Mouse (Mus musculus) liver, adult 2 months (tissue): ENCODE data around the gene Gm49405. TPM values are rescaled to one million over a fixed set of nuclear protein-coding genes. Genes with fewer than 3 reads are reported as not detected.

ENCODE experiments used
- DNase-seq: peaks from one replicate; pipeline ENCODE4 v3.0.0-alpha.2; 2011; ENCODE audit warnings: low read depth, low spot score; ENCODE audit errors: extremely low read depth
- H3K27ac ChIP-seq: fragments of 200-500 bp; replicated peaks from 2 replicates; pipeline ENCODE4 v1.5.1; 2012; ENCODE audit warnings: low read depth, mild to moderate bottlenecking, control low read depth, inconsistent platforms, low read length; ENCODE audit not compliant: insufficient read depth
- H3K27me3 ChIP-seq: fragments of 200-500 bp; 2 replicates; pipeline ENCODE4 v1.6.1; 2012; ENCODE audit warnings: mild to moderate bottlenecking, moderate library complexity, low read length, inconsistent platforms; ENCODE audit not compliant: control insufficient read depth, insufficient read depth
- H3K36me3 ChIP-seq: fragments of 200-500 bp; 2 replicates; pipeline ENCODE4 v1.6.1; 2012; ENCODE audit warnings: low read length, inconsistent platforms; ENCODE audit not compliant: control insufficient read depth, insufficient read depth
- H3K4me1 ChIP-seq: fragments of 200-500 bp; 2 replicates; pipeline ENCODE4 v1.6.1; 2011; ENCODE audit warnings: low read length; ENCODE audit not compliant: control insufficient read depth, insufficient read depth
- H3K4me3 ChIP-seq: fragments of 200-500 bp; 2 replicates; pipeline ENCODE4 v1.5.1; 2011; ENCODE audit warnings: low read depth, mild to moderate bottlenecking, control low read depth, low read length, moderate library complexity; ENCODE audit not compliant: insufficient read depth
- H3K79me2 ChIP-seq: fragments of 200-500 bp; 2 replicates; pipeline ENCODE4 v1.6.1; 2012; ENCODE audit warnings: inconsistent platforms, mild to moderate bottlenecking, low read length, moderate library complexity; ENCODE audit not compliant: control insufficient read depth, insufficient read depth
- H3K9ac ChIP-seq: fragments of 200-500 bp; 2 replicates; pipeline ENCODE4 v1.6.1; 2012; ENCODE audit warnings: low read depth, mild to moderate bottlenecking, control low read depth, inconsistent platforms, low read length
- CTCF ChIP-seq: fragments of 200-500 bp; IDR thresholded peaks from 2 replicates; pipeline ENCODE4 v1.5.1; 2011; ENCODE audit warnings: low read depth, low read length, control low read depth
- POLR2A ChIP-seq: fragments of 200-500 bp; IDR thresholded peaks from 2 replicates; pipeline ENCODE4 v1.6.1; 2011; ENCODE audit warnings: low read length, control low read depth; ENCODE audit not compliant: insufficient read depth; ENCODE audit errors: extremely low read depth
- WGBS: fragments of 180-500 bp; shearing (Covaris S2); methylation state at CpG from one replicate; pipeline ENCODE4 v1.1.7; 2018; 5-methylcytosine and 5-hydroxymethylcytosine counted together
- polyA plus RNA-seq: library from polyadenylated mRNA; depleted of rRNA; stranded (reverse); fragments of >200 nt; gene quantifications from 2 replicates; pipeline ENCODE4 v1.2.3, GENCODE M21; 2012
- total RNA-seq: library from RNA; depleted of rRNA; stranded (reverse); fragments of >200 nt; gene quantifications from 2 replicates; pipeline ENCODE4 v1.2.3, GENCODE M21; 2014

The Gm49405 gene
- total and polyA plus RNA-seq, 2 experiments = 0.92 to 1.1 TPM

DNA sequence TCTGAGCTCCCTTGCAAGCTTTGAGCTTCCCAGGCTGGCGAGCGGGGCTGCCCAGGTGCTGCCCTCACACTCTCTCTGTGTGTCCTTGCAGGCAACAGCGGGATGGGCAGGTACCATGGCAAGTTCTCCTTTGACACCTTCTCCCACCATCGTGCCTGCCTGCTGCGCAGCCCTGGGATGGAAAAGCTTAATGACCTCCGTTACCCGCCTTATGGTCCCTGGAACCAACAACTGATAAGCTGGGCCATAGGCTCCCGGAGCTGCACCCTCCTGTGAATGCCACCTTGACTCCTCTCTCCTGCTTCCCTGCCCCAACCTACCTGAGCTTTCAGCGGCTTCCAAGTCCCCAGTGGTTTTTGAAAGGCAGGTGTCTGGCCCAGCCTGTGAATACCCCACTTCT lies 19.5 kb upstream of the Gm49405 start:
- Histone ChIP-seq H3K27me3 (no peaks in the 10 kb centered on the region), H3K27ac (no peak overlapping the region), H3K36me3 (no peaks in the 10 kb centered on the region), H3K4me3 (no peak overlapping the region), H3K4me1 (peaks cover 16% of the 10 kb centered on the region), H3K79me2 (no peaks in the 10 kb centered on the region), H3K9ac (no peak overlapping the region)
- no peak for DNase-seq
- 89% methylated on average over 9 of the region's 9 CpGs for WGBS
- no peak for TF ChIP-seq POLR2A
- no peak for TF ChIP-seq CTCF

DNA sequence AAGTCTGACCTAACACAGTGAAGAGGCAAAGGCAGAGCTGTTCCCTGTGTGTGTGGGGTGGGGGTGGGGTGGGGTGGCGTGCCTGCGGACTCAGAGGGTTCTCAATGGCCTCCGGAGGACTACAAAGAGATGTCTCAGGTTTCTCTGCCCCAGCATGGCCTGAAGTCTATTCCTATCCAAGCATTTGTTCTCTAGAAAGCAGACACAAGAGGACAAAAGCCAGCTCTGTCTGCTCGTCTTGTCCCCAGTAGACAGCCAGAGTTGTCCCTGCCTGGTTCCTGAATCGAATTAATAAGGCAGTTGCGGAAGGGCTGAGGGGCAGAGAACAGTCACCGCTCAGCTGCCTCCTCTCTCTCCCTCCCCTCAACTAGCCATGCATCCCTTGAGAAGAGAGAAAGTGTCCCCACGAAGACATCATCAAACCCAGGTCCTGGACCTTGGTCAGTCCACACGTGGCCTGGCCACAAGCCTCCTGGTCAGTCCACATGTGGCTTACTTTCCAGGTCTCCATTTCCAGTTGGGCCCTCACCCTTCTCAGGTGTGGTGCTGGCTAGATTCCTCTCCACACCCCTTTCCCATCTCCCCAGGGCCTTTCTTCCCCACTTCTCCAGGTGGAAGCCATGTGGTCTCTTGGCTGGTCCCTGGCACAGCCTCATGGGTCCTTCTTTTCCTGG lies 16.8 kb upstream of the Gm49405 start:
- no peak overlapping the region for H3K27ac ChIP-seq
- H3K9ac ChIP-seq = no peak overlapping the region
- H3K36me3 ChIP-seq = peaks cover under 1% of the 10 kb centered on the region; the same call in 1 of the 2 replicates
- peaks cover 28% of the 10 kb centered on the region for H3K4me1 ChIP-seq
- H3K79me2 ChIP-seq = no peaks in the 10 kb centered on the region
- DNase-seq = peak; percentile 34
- no peak for TF ChIP-seq CTCF
- TF ChIP-seq POLR2A = no peak
- 78% methylated on average over 9 of the region's 9 CpGs for WGBS
- no peak overlapping the region for H3K4me3 ChIP-seq
- H3K27me3 ChIP-seq = no peaks in the 10 kb centered on the region

DNA sequence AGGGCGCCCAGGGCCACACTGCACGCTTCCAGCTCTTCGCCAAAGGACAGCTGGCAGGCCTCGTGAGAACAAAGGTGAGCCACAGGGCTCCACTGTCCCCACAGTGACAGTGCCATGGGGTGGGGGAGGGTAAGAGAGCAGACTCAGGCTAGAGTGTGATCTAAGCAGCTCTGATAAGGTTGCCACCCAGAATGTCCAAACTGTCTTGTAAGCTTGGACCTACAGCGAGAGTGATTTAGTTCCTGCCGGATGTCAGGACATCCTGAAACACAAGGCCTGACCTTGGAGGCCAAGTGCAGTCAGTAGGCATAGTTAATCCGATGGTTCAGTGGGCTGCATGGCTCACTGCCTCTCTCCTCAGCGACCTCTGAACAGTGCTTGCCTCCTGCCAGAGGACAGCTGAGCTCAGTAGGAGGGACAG lies 15.2 kb upstream of the Gm49405 start:
- Histone ChIP-seq H3K4me3 (no peak overlapping the region), H3K36me3 (peaks cover 3% of the 10 kb centered on the region; the same call in 1 of the 2 replicates), H3K27ac (peak overlapping the region; percentile 97), H3K9ac (peak overlapping the region; percentile 0; the same call in 1 of the 2 replicates), H3K27me3 (no peaks in the 10 kb centered on the region), H3K4me1 (peaks cover 28% of the 10 kb centered on the region), H3K79me2 (no peaks in the 10 kb centered on the region)
- TF ChIP-seq CTCF = no peak
- TF ChIP-seq POLR2A = no peak
- peak; percentile 94 for DNase-seq
- WGBS = 5% methylated on average over 8 of the region's 8 CpGs

- H3K36me3 ChIP-seq = peaks cover 3% of the 10 kb centered on the region; the same call in 1 of the 2 replicates
- peak within 1 kb of the TSS; percentile 44 for H3K4me3 ChIP-seq
- TF ChIP-seq CTCF = no peak
- TF ChIP-seq POLR2A = peak; percentile 99
- peaks cover 28% of the 10 kb centered on the region for H3K4me1 ChIP-seq
- peak; percentile 93 for DNase-seq
- H3K79me2 ChIP-seq = no peaks in the 10 kb centered on the region
- H3K9ac ChIP-seq = peak within 1 kb of the TSS; percentile 71
- H3K27ac ChIP-seq = peak within 1 kb of the TSS; percentile 97
- 4% methylated on average over 8 of the region's 8 CpGs for WGBS
- H3K27me3 ChIP-seq = no peaks in the 10 kb centered on the region
Observed at GRCm38 (mm10) chr19:3986334-3986733, 14.1 kb upstream of the Gm49405 start, which contains the start of gene Acy3. TSS of gene Acy3 (plus strand) at chr19:3986570.

DNA sequence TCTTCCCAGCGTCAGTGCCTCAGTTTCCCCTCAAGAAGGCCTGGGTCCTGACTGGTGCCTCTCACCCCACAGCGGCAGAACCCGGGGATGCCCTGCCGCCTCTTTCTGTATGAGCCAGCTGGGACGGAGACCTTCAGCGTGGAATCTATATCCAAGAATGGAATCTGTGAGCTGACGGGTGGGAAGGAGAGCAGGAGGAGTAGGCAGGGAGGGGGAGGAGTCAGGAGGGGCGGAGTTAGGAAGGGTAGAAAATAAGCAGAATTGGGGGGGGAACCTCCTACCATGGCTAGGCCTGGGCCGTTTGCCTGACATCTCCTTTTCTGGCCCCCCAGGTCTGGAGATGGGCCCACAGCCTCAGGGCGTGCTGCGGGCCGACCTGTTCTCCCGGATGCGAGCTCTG lies 12.4 kb upstream of the Gm49405 start:
- no peaks in the 10 kb centered on the region for H3K27me3 ChIP-seq
- no peak overlapping the region for H3K9ac ChIP-seq
- no peak for DNase-seq
- WGBS = 95% methylated on average over 14 of the region's 14 CpGs
- H3K4me1 ChIP-seq = peaks cover 28% of the 10 kb centered on the region
- peaks cover 3% of the 10 kb centered on the region; the same call in 1 of the 2 replicates for H3K36me3 ChIP-seq
- TF ChIP-seq CTCF (no peak), POLR2A (no peak)
- H3K79me2 ChIP-seq = no peaks in the 10 kb centered on the region
- H3K4me3 ChIP-seq = no peak overlapping the region
- no peak overlapping the region for H3K27ac ChIP-seq

DNA sequence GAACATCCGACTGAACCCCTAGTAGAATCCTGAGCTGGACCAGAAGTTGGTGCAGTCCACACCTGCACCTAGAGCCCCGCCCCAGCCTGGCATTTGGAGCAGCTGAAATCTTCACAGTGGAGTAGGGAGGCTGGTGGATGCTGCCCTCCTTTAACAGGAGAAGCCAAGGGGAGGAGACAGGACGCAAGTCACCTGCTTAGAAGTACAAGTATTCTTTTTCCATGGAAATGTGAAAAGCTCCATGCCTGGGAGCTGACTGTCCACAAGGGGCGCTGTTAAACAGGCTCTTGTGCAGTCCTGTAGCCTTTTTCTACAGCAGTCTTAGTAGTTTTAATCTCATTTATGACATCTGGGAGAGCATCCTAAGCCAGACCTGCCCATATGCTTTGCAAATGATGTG lies 11.7 kb upstream of the Gm49405 start:
- 93% methylated on average over 4 of the region's 4 CpGs for WGBS
- Histone ChIP-seq H3K36me3 (peaks cover 3% of the 10 kb centered on the region; the same call in 1 of the 2 replicates), H3K4me1 (peaks cover 28% of the 10 kb centered on the region), H3K9ac (no peak overlapping the region), H3K27ac (no peak overlapping the region), H3K79me2 (no peaks in the 10 kb centered on the region), H3K27me3 (no peaks in the 10 kb centered on the region), H3K4me3 (no peak overlapping the region)
- no peak for DNase-seq
- peak; percentile 4; the same call in 1 of the 2 replicates for TF ChIP-seq CTCF
- TF ChIP-seq POLR2A = no peak
